Mouse (Mus musculus) C2C12 (cell line): ENCODE data around the gene Phex.

Experiments
- CTCF ChIP-seq: IDR thresholded peaks from one replicate; pipeline ENCODE4 v1.5.1; 2011; ENCODE audit not compliant: control insufficient read depth, insufficient read depth, insufficient read length
- FOSL1 ChIP-seq: IDR thresholded peaks from one replicate; pipeline ENCODE4 v1.8.0; 2011; ENCODE audit warnings: mild to moderate bottlenecking, low read length; ENCODE audit not compliant: poor library complexity, insufficient read depth, severe bottlenecking
- MYOG ChIP-seq: IDR thresholded peaks from one replicate; pipeline ENCODE4 v1.6.1; 2011; ENCODE audit not compliant: control insufficient read depth, insufficient read length; ENCODE audit errors: extremely low read depth
- USF1 ChIP-seq: IDR thresholded peaks from one replicate; pipeline ENCODE4 v1.6.1; 2011; ENCODE audit warnings: low read depth, mild to moderate bottlenecking, control low read depth, moderate library complexity

- TF ChIP-seq FOSL1 (no peak), MYOG (no peak), CTCF (no peak), USF1 (no peak)
Measured at GRCm38 (mm10) chrX:157306796-157307405, 108.2 kb downstream of the Phex start.
